Mouse (Mus musculus) brown adipose tissue, adult 24 weeks (tissue): ENCODE measurements at regions not wholly inside any gene's neighbourhood (a gene's known extent, or its start where the extent isn't known, plus 50 kb on each side); places are given as distances from the start of the nearest gene placed in this dataset.
A peak's percentile ranks its signal among the peaks of the same experiment; 100 is the strongest.

ENCODE experiments used
- H3K27ac ChIP-seq: fragments of 200-500 bp; replicated peaks from 2 replicates; pipeline ENCODE4 v1.5.1; 2012; ENCODE audit warnings: low read depth, mild to moderate bottlenecking, low read length
- H3K4me1 ChIP-seq: fragments of 200-500 bp; 2 replicates; pipeline ENCODE4 v1.6.1; 2012; ENCODE audit warnings: low read length, mixed read lengths; ENCODE audit not compliant: control insufficient read depth, insufficient read depth, insufficient read length
- H3K4me3 ChIP-seq: fragments of 200-500 bp; 2 replicates; pipeline ENCODE4 v1.5.1; 2012; ENCODE audit warnings: low read depth, mild to moderate bottlenecking, low read length, moderate library complexity; ENCODE audit not compliant: insufficient read depth

DNA sequence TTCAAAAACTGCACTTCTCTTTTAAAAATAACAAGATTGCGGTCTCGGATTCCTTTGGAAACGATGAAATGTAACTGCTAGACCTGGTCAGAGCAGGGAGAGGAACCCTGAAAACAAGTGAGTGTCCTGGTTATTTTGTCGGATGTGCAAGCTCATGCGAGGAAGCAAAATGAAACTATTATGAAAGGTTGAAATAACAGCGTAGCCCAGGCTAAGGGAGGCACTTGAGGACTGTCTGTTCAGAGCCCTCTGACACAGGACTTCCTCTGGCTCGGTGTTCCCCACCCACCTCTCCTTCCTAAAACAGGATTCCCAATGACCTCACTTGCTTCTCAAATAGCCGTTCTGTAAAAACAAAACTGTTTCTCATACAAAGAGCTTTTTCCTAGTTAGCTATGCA, 51.3 kb upstream of the S1pr1 start:
- H3K4me1 ChIP-seq: peaks cover 22% of the 10 kb centered on the region
- peak overlapping the region; percentile 58 for H3K4me3 ChIP-seq
- peak overlapping the region; percentile 100 for H3K27ac ChIP-seq

DNA sequence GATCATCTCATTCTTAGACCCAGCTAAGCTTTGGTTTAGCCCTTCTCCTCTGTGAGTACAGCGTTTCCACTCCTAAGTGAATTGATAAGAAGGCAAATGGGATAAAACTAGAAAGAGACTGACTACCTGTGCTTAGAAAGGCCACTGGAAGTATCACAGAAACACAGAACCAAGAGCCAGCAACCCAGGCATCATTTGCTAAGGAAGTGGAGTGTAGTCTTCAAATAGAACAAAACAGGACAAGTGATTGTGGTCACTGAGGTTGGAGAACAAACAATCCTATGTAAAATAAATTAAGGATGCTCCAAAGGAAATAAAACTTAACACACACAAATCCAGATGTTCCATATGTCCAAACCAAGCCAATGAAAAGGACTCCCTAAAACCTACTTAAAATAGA, 53.4 kb upstream of the S1pr1 start:
- Histone ChIP-seq H3K4me1 (peaks cover 18% of the 10 kb centered on the region), H3K4me3 (peak overlapping the region; percentile 34), H3K27ac (peak overlapping the region; percentile 100)

DNA sequence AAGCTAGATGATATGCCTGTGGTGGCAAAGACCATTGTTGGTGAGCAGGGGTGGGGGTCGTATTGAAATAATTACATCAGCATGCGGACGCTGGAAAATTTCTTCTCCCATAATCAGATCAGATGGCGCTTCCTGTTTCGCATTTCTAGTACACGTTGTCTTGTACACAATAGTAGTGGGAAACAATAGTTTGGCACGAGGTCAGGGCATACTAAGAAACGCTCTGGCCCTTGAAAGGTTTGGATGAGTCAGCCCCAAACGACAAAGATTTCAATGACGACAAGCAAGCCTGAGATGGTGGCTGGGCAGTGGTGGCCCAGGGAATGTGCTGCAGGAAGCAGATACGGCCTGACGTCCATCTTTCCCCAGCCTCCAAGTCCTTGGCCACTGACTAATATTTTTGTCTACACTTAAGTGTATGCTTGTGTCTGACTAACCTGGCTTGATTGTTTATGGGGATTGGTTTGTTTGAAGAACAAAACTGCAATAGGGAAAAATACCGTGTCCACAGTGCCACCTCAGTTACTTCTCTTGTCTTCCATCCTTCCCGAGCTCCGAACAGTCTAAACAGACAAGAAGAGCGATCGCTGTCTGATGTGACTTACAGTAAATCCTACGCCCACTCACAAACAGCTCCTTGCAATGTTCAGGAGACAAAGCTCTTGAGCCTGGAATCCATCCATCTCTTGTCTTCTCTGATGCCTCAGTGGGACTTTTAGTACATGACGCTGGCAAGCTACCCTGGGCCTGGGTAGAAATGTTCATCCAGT, 54.1 kb upstream of the S1pr1 start:
- peak overlapping the region; percentile 100 for H3K27ac ChIP-seq
- H3K4me3 ChIP-seq: no peak overlapping the region
- H3K4me1 ChIP-seq: peaks cover 18% of the 10 kb centered on the region

DNA sequence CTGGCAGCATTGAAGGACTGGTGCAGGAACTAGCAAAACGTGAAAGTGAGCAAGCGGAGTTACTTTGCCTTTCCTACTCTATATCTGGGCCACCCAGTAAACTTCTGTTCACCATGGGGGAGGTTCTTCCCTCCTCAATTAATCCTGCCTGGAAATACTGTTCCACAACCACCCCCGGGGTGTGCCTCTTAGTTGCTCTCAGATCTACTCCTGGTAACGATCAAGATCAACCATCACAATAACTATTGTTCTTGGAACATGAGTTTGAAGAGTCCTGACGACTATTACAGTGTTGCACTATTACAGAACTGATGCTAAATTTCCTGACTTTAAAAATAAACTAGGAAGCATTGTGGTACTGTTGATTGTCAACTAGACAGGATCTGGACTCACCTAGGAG, 57.8 kb upstream of the S1pr1 start:
- H3K4me1 ChIP-seq: peaks cover 13% of the 10 kb centered on the region
- H3K27ac ChIP-seq: peak overlapping the region; percentile 99
- H3K4me3 ChIP-seq: 0 out of 2 replicates have a peak overlapping the region, but pooled peaks have one; percentile 12

DNA sequence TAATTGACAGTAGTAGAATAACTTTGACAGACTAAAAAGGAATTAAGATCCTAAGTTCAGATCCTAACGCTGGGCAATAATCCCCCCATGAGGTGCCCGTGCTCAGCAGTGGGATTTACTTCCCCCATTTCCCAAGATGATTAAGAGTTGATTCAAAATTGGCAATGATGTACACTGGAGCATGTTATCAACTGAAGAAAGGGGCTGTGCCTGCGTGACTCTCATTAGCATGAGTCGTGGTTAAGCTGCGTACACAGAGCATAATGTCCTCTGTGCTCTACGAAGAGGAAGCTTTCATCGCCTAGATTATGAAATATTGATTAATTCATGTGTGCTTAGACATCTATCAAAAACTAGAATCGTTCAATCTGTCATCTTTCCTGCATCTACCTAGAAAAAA, 59.4 kb upstream of the S1pr1 start:
- no peak overlapping the region for H3K27ac ChIP-seq
- H3K4me3 ChIP-seq: no peak overlapping the region
- H3K4me1 ChIP-seq: peaks cover 9% of the 10 kb centered on the region

DNA sequence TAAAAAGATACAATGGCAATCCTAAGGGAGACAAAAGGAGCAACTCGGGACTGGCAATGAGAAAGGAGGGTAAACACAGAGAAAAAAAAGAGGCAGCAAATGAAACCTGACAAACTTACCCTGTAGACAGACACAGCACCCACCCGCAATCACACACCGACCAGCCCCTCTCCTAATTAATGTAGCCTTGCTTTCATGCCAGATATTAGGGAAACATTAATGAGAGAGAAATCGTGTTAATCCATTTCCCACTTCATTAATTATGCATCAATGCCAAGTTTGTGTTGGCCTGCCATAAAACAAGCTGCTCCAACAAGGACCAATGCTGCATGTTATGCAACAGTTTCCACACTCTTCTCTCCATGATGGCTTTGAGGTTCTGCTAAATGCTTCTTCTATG, 59.9 kb upstream of the S1pr1 start:
- Histone ChIP-seq H3K27ac (no peak overlapping the region; the same call in 1 of the 2 replicates), H3K4me1 (peaks cover 7% of the 10 kb centered on the region), H3K4me3 (no peak overlapping the region)

DNA sequence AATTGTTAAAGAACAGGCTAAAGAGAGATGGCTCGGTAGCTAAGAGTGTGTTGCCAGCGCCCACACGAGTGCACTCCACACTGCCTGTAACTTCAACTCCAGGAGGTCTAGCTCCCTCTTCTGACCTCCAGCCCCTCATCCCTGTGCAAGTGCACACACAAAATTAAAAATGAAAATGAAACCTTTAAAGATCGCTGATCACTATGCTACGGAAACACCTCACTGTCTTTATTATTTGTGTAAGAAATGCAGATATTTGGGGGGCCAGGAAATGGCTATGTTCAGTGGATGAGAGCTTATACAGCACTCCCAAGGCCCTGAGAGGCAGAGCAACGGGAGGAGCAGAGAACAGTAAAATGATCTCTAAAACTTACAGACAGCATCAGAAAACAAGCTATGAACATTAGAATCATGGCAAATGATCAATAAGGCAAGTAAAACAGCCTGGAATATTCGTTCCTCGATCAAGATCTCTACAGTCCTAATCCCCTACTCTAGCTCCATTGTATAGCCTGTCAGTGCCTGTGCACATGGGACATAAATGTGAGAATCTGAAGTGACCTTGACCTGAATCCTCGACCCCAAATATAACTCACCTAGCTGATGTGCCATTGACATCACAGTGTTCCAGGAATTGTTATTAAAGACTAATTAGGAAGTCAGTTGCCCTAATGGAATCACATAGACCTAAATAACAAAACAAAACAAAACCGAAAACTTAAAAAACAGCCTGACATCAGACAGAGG, 64.4 kb upstream of the S1pr1 start:
- peaks cover 20% of the 10 kb centered on the region for H3K4me1 ChIP-seq
- no peak overlapping the region for H3K4me3 ChIP-seq
- peak overlapping the region; percentile 95 for H3K27ac ChIP-seq

DNA sequence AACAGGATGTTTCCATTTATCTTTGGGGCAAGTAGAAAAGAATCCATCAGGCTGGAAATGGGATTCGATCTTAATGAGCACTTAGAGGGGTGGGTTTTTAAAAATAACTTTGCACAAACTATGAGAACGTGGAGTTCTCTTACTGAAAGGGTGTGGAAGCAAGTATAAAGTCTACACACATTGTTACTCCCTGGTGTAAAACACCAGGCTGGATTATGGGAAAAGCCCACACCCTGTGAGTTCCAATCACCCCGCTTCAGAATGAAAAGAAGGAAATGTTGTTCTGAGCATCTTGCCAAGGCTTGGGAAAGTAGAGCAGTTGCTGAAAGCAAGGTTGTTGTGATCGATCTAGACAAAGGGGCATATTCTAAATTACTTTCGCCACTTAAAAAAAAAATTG, 65.0 kb upstream of the S1pr1 start:
- H3K4me3 ChIP-seq: no peak overlapping the region
- peaks cover 20% of the 10 kb centered on the region for H3K4me1 ChIP-seq
- H3K27ac ChIP-seq: peak overlapping the region; percentile 95

DNA sequence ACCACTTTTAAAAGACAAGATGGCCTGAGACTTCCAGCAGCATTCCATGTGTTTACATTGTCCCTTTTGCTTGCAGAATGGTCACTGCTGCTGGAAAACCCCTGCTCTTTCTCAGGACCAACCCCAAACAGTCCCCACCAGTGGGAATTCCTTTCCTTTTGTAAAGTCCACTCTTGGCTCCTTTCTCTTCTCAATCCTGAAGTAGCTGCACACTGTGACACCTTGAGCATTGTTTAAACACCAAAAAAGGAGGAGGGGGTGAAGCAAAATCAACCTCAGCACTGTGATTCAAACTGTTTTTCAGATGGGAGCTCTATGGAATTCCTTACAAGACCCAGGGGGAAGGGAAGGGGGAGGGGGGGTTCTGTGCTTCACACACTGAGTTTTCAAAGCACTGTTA, 67.9 kb upstream of the S1pr1 start:
- Histone ChIP-seq H3K4me3 (no peak overlapping the region), H3K4me1 (peaks cover 15% of the 10 kb centered on the region; the same call in 1 of the 2 replicates), H3K27ac (peak overlapping the region; percentile 7; the same call in 1 of the 2 replicates)

DNA sequence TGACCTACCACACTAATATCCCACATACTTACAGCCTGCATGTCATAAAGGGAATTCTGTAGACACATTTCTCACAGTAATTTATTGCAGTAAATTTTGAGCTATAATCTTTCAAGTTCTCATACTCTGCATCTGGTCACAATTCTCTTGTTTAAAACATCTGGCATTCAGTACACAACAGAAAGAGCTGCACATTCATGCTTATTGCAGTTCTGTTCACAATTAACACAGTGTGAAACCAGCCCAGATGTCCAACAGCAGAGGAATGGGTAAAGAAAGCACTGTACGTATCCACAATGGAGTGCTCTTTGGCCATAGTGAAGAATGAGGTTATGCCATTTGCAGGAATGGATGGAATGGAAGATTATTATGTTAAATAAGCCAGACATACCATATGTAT, 72.5 kb upstream of the S1pr1 start:
- no peak overlapping the region for H3K4me3 ChIP-seq
- H3K27ac ChIP-seq: no peak overlapping the region
- peaks cover 7% of the 10 kb centered on the region; the same call in 1 of the 2 replicates for H3K4me1 ChIP-seq

DNA sequence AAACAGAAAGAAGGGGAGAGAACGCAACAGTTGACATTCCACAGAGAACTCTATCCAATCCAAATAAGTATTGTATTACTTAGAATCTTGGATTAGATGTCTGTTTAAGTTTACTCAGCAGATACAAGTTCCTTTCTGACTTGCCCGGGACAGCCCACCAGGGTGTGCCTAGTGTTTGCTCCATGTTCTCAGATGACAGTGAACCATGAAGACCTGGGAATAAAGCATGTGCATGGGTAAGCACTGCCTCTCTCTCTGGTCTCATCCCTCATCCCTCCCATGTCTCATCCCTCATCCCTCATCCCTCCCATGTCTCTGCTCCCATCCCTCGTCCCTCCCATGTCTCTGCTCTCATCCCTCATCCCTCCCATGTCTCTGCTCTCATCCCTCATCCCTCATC, 73.7 kb upstream of the S1pr1 start:
- H3K4me3 ChIP-seq: no peak overlapping the region
- peaks cover 7% of the 10 kb centered on the region; the same call in 1 of the 2 replicates for H3K4me1 ChIP-seq
- peak overlapping the region; percentile 74 for H3K27ac ChIP-seq

DNA sequence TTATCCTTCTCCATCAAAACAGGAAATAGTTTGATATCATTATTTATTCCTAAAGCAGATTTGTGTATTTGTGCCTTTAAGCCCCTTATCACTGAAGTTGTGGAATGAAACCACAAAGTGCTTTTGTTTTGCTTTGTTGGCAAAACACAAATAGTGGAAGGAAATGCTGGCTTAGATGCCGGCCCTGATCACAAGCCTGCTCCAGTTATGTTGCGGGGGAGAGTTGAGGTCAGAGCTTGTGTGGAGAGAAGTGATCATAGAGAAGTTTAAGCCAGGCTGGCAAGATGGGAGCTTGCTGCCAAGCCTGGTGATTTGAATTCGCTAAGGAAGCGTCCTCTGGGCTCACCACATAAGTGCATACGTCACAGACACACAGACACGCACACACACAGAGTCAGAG, 74.2 kb upstream of the S1pr1 start:
- peak overlapping the region; percentile 94 for H3K27ac ChIP-seq
- peaks cover 7% of the 10 kb centered on the region; the same call in 1 of the 2 replicates for H3K4me1 ChIP-seq
- no peak overlapping the region for H3K4me3 ChIP-seq

DNA sequence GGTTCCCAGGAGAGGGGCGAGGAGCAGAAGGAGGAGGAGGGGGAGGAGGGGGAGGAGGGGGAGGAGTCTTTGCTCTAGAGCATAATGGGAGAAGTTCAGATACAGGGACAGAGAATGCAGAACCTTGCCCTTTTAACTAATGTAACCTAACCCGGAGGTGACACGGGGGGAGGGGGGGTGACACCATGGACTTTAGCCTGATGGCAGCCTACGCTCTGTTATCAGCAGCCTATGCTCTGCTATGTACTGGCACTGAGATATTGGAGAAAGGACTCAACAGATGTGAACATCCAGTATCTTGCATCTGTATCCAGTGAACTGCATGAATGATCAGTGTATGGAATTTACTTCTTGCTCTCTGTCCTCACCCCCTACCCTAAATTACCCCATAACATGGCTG, 77.7 kb upstream of the S1pr1 start:
- H3K4me3 ChIP-seq: no peak overlapping the region
- peak overlapping the region; percentile 15; the same call in 1 of the 2 replicates for H3K27ac ChIP-seq
- H3K4me1 ChIP-seq: peaks cover 7% of the 10 kb centered on the region; the same call in 1 of the 2 replicates

DNA sequence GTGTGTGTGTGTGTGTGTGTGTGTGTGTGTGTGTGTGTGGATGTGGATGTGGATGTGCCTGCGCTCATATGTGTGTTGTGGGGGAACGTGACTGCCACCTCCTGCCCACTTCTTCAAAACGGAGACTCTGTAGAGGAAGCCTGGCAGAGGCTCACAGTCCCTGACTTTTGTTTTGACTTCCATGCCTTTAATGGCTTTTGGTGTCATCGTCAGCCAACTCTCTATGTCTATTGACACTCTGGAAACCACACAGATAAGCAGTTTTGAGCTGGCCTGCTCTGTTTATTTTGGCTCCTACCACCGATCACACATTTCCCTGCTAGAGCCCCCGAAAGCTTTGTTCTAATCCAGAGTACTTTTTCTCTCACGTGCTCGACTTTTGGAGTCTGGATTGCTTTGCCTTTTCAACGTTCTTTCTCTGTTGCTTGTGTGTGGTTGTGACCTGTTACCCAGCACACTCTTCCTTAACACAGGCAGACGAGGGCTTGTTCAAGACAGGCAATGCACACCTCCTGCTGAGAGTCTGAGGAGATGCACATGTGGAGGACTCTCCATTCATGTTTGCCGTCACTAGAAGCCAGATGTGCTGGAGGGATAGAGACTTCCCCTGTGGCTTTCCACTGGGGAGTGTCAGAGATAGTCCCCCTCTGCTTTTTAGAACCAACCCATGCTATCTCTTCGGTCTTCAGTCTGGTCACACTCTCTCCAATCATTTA, 78.6 kb upstream of the S1pr1 start:
- Histone ChIP-seq H3K27ac (peak overlapping the region; percentile 86), H3K4me3 (peak overlapping the region; percentile 31), H3K4me1 (peaks cover 6% of the 10 kb centered on the region; the same call in 1 of the 2 replicates)

DNA sequence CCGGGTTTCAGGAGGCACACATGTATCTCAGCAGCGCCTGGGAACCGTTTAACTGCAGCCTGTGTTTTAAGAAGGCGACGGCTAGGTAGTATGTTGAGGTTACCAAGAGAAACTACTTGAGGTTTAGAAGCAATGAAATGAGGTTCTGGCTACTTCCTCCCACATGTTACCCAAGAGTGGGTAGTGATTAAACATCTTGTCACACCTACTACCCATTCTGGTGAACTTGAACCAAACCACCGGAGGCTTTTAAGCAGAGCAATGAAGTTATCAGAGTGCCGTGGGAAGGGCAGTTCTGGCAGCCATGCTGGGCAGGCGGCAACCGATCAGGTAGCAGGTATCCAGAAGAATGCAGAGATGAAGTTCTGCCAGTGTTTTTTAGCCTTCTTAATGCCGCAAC, 84.5 kb upstream of the S1pr1 start:
- H3K27ac ChIP-seq: no peak overlapping the region
- no peak overlapping the region for H3K4me3 ChIP-seq
- peaks cover 9% of the 10 kb centered on the region for H3K4me1 ChIP-seq
